Mouse (Mus musculus) ES-E14 (cell line): ENCODE data around the gene Cryba2. TPM values are rescaled to one million over a fixed set of nuclear protein-coding genes. Genes with fewer than 3 reads are reported as not detected.

ENCODE experiments used
- DNase-seq: peaks from one replicate; pipeline ENCODE4 v3.0.0-alpha.2; 2013; ENCODE audit warnings: low read depth, low spot score
- H3K27ac ChIP-seq: 2 replicates; pipeline ENCODE4 v1.5.1; 2012; ENCODE audit warnings: low read depth, mild to moderate bottlenecking, low read length, moderate library complexity, mixed read lengths; ENCODE audit not compliant: poor library complexity, insufficient read depth, severe bottlenecking
- H3K36me3 ChIP-seq: 2 replicates; pipeline ENCODE4 v1.6.1; 2012; ENCODE audit warnings: mild to moderate bottlenecking, low read length, moderate library complexity, mixed read lengths; ENCODE audit not compliant: control insufficient read depth, poor library complexity, insufficient read depth, severe bottlenecking
- H3K4me1 ChIP-seq, 2 experiments: fragments of 150-350 bp in 1 of 2; sonication (generic) in 1 of 2; 2 replicates each; pipeline ENCODE4 v1.6.1; 2012; ENCODE audit warnings: low read length in 2 of 2, mild to moderate bottlenecking in 1 of 2, mixed read lengths in 1 of 2; ENCODE audit not compliant: control insufficient read depth in 2 of 2, insufficient read depth in 2 of 2, poor library complexity in 1 of 2
- H3K4me3 ChIP-seq, 2 experiments: fragments of 150-350 bp in 1 of 2; sonication (generic) in 1 of 2; 2 replicates each; pipeline ENCODE4 v1.5.1; 2012; ENCODE audit warnings: low read length in 2 of 2, low read depth in 1 of 2, mild to moderate bottlenecking in 1 of 2, mixed read lengths in 1 of 2; ENCODE audit not compliant: insufficient read depth in 1 of 2, poor library complexity in 1 of 2, severe bottlenecking in 1 of 2
- H3K9ac ChIP-seq: 2 replicates; pipeline ENCODE4 v1.6.1; 2012; ENCODE audit warnings: low read depth, mild to moderate bottlenecking, low read length, mixed read lengths; ENCODE audit not compliant: poor library complexity, insufficient read depth, severe bottlenecking
- H3K9me3 ChIP-seq: fragments of 150-350 bp; sonication (generic); 2 replicates; pipeline ENCODE4 v1.6.1; 2012; ENCODE audit warnings: low read depth, mild to moderate bottlenecking, low read length; ENCODE audit not compliant: control insufficient read depth, insufficient read depth
- CHD2 ChIP-seq: IDR thresholded peaks from 2 replicates; pipeline ENCODE4 v1.6.1; 2014; ENCODE audit warnings: mild to moderate bottlenecking, low read depth, low read length, inconsistent platforms
- HCFC1 ChIP-seq: IDR thresholded peaks from 2 replicates; pipeline ENCODE4 v1.6.1; 2012; ENCODE audit warnings: low read length, inconsistent platforms, borderline replicate concordance; ENCODE audit not compliant: insufficient read depth
- MAFK ChIP-seq: IDR thresholded peaks from 2 replicates; pipeline ENCODE4 v1.6.1; 2014; ENCODE audit warnings: mild to moderate bottlenecking, low read depth, low read length, inconsistent platforms; ENCODE audit not compliant: insufficient read depth
- ZC3H11A ChIP-seq: IDR thresholded peaks from 2 replicates; pipeline ENCODE4 v1.6.1; 2012; ENCODE audit warnings: low read depth, mild to moderate bottlenecking, inconsistent platforms, low read length, borderline replicate concordance
- ZNF384 ChIP-seq: IDR thresholded peaks from 2 replicates; pipeline ENCODE4 v1.6.1; 2012; ENCODE audit warnings: low read depth, low read length, inconsistent platforms
- in situ Hi-C, 2 experiments: fragments of 600-800 bp; cut with MboI; formaldehyde crosslinking; loops; one replicate each; pipeline ENCODE4 v1.15.1; 2025; ENCODE audit warnings: low sequenced_read_pairs in 2 of 2, inconsistent platforms in 1 of 2; ENCODE audit not compliant: unreplicated experiment in 2 of 2
- total RNA-seq: library from RNA; depleted of rRNA; stranded (reverse); fragments of 300-350 nt; gene quantifications from 2 replicates; pipeline ENCODE4 v1.2.3, GENCODE M21; 2012

The Cryba2 gene
- total RNA-seq, 1 experiment: not detected

GRCm38 (mm10) chr1:74897976-74898375 is 5.0 kb upstream of the Cryba2 start:
- Histone ChIP-seq H3K27ac (no peak overlapping the region), H3K9me3 (no peaks in the 10 kb centered on the region), H3K4me1 (peaks cover 0 to 13% of the 10 kb centered on the region in 2 experiments; a peak in 1 of 4 replicates), H3K36me3 (no peaks in the 10 kb centered on the region), H3K9ac (no peak overlapping the region), H3K4me3 (0 out of 4 replicates have a peak overlapping the region, but pooled peaks of 1 of the 2 experiments have one; percentile 6)
- in situ Hi-C loops: no loop called here
- TF ChIP-seq MAFK (no peak), ZC3H11A (no peak), CHD2 (no peak), ZNF384 (no peak), HCFC1 (no peak)
- DNase-seq: no peak

GRCm38 (mm10) chr1:74894966-74895365 is 2.0 kb upstream of the Cryba2 start:
- Histone ChIP-seq H3K27ac (no peak overlapping the region), H3K4me3 (no peak overlapping the region), H3K4me1 (peaks cover 0 to 11% of the 10 kb centered on the region in 2 experiments; a peak in 1 of 4 replicates), H3K9ac (no peak overlapping the region), H3K36me3 (no peaks in the 10 kb centered on the region), H3K9me3 (no peaks in the 10 kb centered on the region)
- in situ Hi-C loops: no loop called here
- no peak for DNase-seq
- no peak for TF ChIP-seq ZC3H11A
- no peak for TF ChIP-seq CHD2
- TF ChIP-seq HCFC1: no peak
- no peak for TF ChIP-seq MAFK
- no peak for TF ChIP-seq ZNF384

DNA sequence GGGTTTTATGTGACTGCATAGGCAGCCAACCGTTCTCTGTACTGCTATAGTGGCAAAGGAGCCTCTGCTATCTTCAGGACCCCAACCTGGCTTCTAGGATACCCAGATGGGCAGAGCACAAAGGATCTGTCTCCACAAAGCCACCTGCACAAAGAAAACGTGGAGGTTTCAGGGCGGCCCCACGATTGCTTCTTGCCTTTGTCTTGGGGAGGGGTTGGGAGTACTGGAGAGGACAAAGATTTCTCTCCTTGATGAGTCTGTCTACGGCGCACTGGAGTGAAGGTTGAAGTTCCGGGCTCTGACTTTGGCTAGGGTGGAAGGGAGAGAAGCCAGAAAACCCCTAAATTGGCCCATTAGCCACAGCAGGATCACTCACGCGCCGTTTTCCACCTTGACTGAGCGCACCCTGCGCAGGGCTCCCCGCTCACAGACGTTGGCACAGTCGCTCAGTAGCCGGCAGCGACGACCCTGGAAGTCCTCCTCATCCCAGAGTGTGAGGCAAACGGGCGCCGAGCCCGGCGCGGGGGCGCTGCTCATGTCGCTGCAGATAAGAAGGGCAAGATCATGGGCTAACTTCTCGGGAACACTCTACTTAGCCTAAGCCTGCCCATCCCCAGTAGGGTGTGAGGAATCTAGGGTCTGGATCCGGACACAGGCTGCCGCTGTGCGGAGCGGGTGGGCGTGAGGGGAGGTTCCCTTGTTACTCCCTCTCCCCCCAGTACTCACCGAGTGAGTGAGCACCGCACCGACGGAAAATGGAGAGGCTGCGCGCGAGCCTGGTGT is 401 bp downstream of the Cryba2 start:
- peak overlapping the region; percentile 27 to 30 for H3K4me3 ChIP-seq
- DNase-seq: no peak

GRCm38 (mm10) chr1:74891513-74891912 is 1.4 kb downstream of the Cryba2 start:
- in situ Hi-C loops: no loop called here
- no peak overlapping the region for H3K4me3 ChIP-seq
- H3K27ac ChIP-seq: no peak overlapping the region
- H3K9ac ChIP-seq: no peak overlapping the region
- no peaks in the 10 kb centered on the region for H3K36me3 ChIP-seq
- TF ChIP-seq HCFC1 (no peak), CHD2 (no peak), ZNF384 (no peak), MAFK (no peak), ZC3H11A (no peak)
- DNase-seq: no peak
- no peaks in the 10 kb centered on the region for H3K9me3 ChIP-seq
- H3K4me1 ChIP-seq: peaks cover 0 to 3% of the 10 kb centered on the region in 2 experiments; a peak in 1 of 4 replicates

More for the DNA sequence above, 401 bp downstream of the Cryba2 start:
- Histone ChIP-seq H3K4me1 (peaks cover 0 to 3% of the 10 kb centered on the region in 2 experiments; a peak in 1 of 4 replicates), H3K9ac (no peak overlapping the region), H3K9me3 (no peaks in the 10 kb centered on the region), H3K27ac (no peak overlapping the region), H3K36me3 (no peaks in the 10 kb centered on the region)
- TF ChIP-seq HCFC1 (no peak), ZNF384 (no peak), ZC3H11A (no peak), CHD2 (no peak), MAFK (no peak)
- in situ Hi-C loops: no loop called here
